Mouse (Mus musculus) lung, embryonic 14.5 days (tissue): ENCODE data around the gene Mki67. TPM values are rescaled to one million over a fixed set of nuclear protein-coding genes. Genes with fewer than 3 reads are reported as not detected.
"Not testable (repeated sequence)": the region's sequence is repeated elsewhere in the genome, so short reads cannot be mapped to it uniquely, and the experiment has no call there.

Source experiments
- ATAC-seq: fragments of 200-750 bp; cut with Nextera tagmentation; 2 replicates; pipeline ENCODE4 v1.8.0; 2017; ENCODE audit warnings: mild to moderate bottlenecking, moderate TSS enrichment, moderate library complexity; ENCODE audit not compliant: insufficient read depth
- DNase-seq: peaks from one replicate; pipeline ENCODE4 v3.0.0-alpha.2; 2015
- H3K27ac ChIP-seq: fragments of 300-500 bp; sonication (generic); 2 replicates; pipeline ENCODE4 v1.5.1; 2014; ENCODE audit warnings: low read depth, mild to moderate bottlenecking, moderate library complexity
- H3K27me3 ChIP-seq: fragments of 300-500 bp; sonication (generic); 2 replicates; pipeline ENCODE4 v1.6.1; 2014; ENCODE audit warnings: low read length, control low read depth; ENCODE audit not compliant: insufficient read depth
- H3K36me3 ChIP-seq: fragments of 300-500 bp; sonication (generic); 2 replicates; pipeline ENCODE4 v1.6.1; 2014; ENCODE audit warnings: control low read depth; ENCODE audit not compliant: insufficient read depth
- H3K4me1 ChIP-seq: fragments of 300-500 bp; sonication (generic); 2 replicates; pipeline ENCODE4 v1.6.1; 2014; ENCODE audit warnings: antibody characterized with exemption, control low read depth; ENCODE audit not compliant: insufficient read depth
- H3K4me2 ChIP-seq: fragments of 300-500 bp; sonication (generic); 2 replicates; pipeline ENCODE4 v1.6.1; 2014; ENCODE audit warnings: mild to moderate bottlenecking
- H3K4me3 ChIP-seq: fragments of 300-500 bp; sonication (generic); 2 replicates; pipeline ENCODE4 v1.5.1; 2014; ENCODE audit warnings: low read depth, low read length
- H3K9ac ChIP-seq: fragments of 300-500 bp; sonication (generic); 2 replicates; pipeline ENCODE4 v1.6.1; 2014
- H3K9me3 ChIP-seq: fragments of 300-500 bp; sonication (generic); 2 replicates; pipeline ENCODE4 v1.6.1; 2016; ENCODE audit warnings: low read depth, low read length, control low read depth
- CTCF ChIP-seq: IDR thresholded peaks from 2 replicates; pipeline ENCODE4 v1.5.1; 2016; ENCODE audit warnings: antibody characterized with exemption, low read depth
- WGBS: fragments of 180-500 bp; shearing (Covaris S2); extraction: QIAGEN DNeasy Blood & Tissue Kit; methylation state at CpG from one replicate; pipeline ENCODE4 v1.1.7; 2014; 5-methylcytosine and 5-hydroxymethylcytosine counted together
- polyA plus RNA-seq: library from polyadenylated mRNA; unstranded; fragments of >200 nt; fragmentation: Nextera tagmentation; extraction: Ambion mirVana; gene quantifications from 2 replicates; pipeline ENCODE4 v1.2.1, GENCODE M21; 2014

Mki67 gene
- polyA plus RNA-seq, 1 experiment from 2014 or later, result 80.7 TPM

DNA sequence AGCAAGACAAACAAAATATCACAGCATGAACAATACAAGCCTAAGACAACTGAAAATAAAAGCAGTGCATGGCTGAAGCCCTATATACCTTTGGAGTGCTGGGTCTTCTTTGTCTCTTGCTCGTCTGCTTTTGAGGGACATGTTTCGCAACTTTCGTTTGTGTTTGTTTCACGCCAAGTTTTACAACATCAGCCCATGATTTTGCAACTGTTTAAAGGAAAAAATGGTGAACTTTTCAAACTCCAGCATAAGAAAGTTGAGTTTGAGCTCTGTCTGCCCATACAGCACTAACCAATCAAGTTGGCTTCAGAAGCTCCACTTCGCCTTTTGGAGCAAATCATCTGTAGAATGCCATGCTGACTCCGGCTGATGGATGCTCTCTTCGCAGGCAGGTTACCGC, 11.9 kb downstream of the Mki67 start:
- H3K4me2 ChIP-seq, result no peak overlapping the region
- no peak for ATAC-seq
- 88% methylated on average over 8 of the region's 8 CpGs for WGBS
- H3K4me1 ChIP-seq, result 0 out of 2 replicates have a peak, but pooled peaks cover 7% of the 10 kb centered on the region
- no peaks in the 10 kb centered on the region for H3K9me3 ChIP-seq
- H3K9ac ChIP-seq, result no peak overlapping the region
- H3K27me3 ChIP-seq, result no peaks in the 10 kb centered on the region
- H3K4me3 ChIP-seq, result no peak overlapping the region
- H3K36me3 ChIP-seq, result peaks cover 98% of the 10 kb centered on the region
- DNase-seq, result no peak
- H3K27ac ChIP-seq, result no peak overlapping the region
- no peak for TF ChIP-seq CTCF

DNA sequence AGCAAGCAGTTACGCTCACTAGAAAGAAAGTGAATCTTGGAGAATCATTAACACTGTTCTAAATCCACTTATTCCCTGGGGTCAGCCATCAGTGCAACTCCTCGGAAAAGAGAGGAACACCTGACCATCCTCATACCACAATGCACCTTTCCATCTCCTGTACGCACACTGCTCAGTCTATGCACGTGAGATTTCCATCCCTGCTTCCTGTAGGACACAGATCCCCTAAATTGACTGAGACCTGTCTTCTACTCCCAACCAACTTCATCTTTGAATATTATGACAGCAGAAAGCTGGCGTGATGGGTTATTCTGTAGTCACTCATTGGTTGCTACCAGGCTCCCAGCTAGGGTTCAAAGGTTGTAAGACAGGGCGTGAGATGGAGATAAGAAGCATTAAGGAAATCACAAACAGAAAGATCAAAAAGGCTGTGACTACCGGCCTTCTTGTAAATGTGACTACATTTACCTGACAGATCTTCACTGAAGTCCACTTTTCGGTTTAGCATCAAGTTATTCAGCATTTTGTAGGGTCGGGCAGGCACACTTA, 12.5 kb downstream of the Mki67 start:
- 77% methylated on average over 9 of the region's 9 CpGs for WGBS
- Histone ChIP-seq H3K4me3 (no peak overlapping the region), H3K9ac (no peak overlapping the region), H3K27me3 (no peaks in the 10 kb centered on the region), H3K36me3 (peaks cover 98% of the 10 kb centered on the region), H3K4me1 (0 out of 2 replicates have a peak, but pooled peaks cover 7% of the 10 kb centered on the region), H3K9me3 (no peaks in the 10 kb centered on the region), H3K4me2 (no peak overlapping the region), H3K27ac (no peak overlapping the region)
- DNase-seq, result no peak
- TF ChIP-seq CTCF, result no peak
- ATAC-seq, result no peak

DNA sequence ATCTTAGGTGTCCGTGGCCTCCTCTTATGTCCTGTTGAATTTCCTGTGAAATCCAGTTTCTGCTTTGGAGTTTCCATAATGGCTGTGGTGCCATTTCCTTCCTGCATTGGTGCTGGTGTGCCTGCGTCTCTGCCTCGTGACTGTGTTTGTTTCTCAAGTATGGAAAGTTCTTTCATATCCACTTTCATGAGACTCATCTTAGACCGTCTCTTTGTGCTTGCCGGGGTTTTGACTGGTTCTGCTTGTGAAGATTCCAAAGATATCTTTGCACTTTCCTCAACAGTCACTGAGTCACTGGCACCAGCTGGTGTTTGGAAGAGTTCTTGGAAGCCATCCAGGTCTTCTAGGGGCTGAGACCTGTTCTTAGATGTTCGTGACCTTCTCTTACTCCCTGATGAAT, 16.8 kb downstream of the Mki67 start:
- DNase-seq, result peak; percentile 44
- 52% methylated on average over 6 of the region's 6 CpGs for WGBS
- H3K4me2 ChIP-seq, H3K4me3 ChIP-seq, ATAC-seq, H3K9ac ChIP-seq, H3K27ac ChIP-seq, H3K27me3 ChIP-seq, H3K9me3 ChIP-seq: not testable (repeated sequence)
- peaks cover 98% of the 10 kb centered on the region for H3K36me3 ChIP-seq
- H3K4me1 ChIP-seq, result 0 out of 2 replicates have a peak, but pooled peaks cover 11% of the 10 kb centered on the region

DNA sequence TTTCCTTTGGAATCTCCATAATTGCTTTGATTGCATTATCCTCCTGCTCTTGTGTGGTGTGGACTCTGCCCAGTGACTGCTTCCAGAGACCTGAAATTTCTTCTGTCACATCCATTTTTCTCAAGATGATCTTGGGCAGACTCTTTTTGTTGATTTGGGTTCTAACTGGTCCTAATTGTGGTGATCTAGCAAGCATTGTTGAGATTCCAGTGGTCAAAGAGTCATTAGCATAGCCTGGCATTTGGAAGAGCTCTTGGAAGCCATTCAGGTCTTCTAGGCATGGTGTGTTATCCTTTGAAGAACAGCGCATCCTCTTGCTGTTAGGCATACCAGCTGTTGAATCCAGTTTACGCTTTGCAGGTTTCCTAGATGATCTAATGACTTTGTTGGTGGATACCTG, 17.8 kb downstream of the Mki67 start:
- WGBS, result 94% methylated on average over 2 of the region's 2 CpGs
- no peak overlapping the region for H3K27ac ChIP-seq
- TF ChIP-seq CTCF, result no peak
- no peak for ATAC-seq
- H3K9ac ChIP-seq, result no peak overlapping the region
- no peak for DNase-seq
- H3K4me2 ChIP-seq, result no peak overlapping the region
- 0 out of 2 replicates have a peak, but pooled peaks cover 11% of the 10 kb centered on the region for H3K4me1 ChIP-seq
- no peaks in the 10 kb centered on the region for H3K27me3 ChIP-seq
- H3K36me3 ChIP-seq, result peaks cover 96% of the 10 kb centered on the region
- no peaks in the 10 kb centered on the region for H3K9me3 ChIP-seq
- no peak overlapping the region for H3K4me3 ChIP-seq

DNA sequence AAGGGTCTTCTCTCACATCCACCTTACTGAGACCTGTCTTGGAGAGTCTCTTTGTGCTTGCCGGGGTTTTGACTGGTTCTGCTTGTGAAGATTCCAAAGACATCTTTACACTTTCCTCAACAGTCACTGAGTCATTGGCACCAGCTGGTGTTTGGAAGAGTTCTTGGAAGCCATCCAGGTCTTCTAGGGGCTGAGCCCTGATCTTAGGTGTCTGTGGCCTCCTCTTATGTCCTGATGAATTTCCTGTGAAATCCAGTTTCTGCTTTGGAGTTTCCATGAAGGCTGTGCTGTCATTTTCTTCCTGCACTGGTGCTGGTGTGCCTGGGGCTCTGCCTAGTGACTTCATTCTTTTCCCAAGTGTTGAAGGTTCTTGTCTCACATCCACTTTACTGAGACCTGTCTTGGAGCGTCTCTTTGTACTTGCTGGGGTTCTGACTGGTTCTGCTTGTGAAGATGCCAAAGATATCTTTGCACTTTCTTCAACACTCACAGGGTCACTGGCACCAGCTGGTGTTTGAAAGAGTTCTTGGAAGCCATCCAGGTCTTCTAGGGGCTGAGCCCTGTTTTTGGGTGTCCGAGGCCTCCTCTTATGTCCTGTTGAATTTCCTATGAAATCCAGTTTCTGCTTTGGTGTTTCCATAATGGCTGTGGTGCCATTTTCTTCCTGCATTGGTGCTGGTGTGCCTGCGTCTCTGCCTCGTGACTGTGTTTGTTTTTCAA, 19.0 kb downstream of the Mki67 start:
- not testable (repeated sequence) for H3K9me3 ChIP-seq, H3K9ac ChIP-seq, H3K4me3 ChIP-seq, H3K4me2 ChIP-seq, H3K27me3 ChIP-seq
- Histone ChIP-seq H3K36me3 (peaks cover 97% of the 10 kb centered on the region), H3K4me1 (0 out of 2 replicates have a peak, but pooled peaks cover 11% of the 10 kb centered on the region), H3K27ac (0 out of 2 replicates have a peak overlapping the region, but pooled peaks have one; percentile 22)
- 55% methylated on average over 5 of the region's 5 CpGs for WGBS
- DNase-seq (peak; percentile 74), ATAC-seq (peak; percentile 44; the same call in 1 of the 2 replicates)

DNA sequence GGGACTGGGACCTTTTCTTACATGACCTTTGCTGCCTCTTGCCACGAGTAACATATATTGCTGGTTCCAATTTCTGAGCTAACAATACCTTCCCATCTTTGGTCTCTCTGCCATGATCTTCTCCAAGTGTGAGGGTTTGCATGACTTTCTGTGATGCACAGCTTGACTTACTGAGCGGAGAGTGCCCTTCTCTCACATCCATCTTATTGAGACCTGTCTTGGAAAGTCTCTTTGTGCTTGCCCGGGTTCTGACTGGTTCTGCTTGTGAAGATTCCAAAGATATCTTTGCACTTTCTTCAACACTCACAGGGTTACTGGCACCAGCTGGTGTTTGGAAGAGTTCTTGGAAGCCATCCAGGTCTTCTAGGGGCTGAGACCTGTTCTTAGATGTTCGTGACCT, 20.0 kb downstream of the Mki67 start:
- Histone ChIP-seq H3K4me3 (no peak overlapping the region), H3K9ac (no peak overlapping the region), H3K4me1 (0 out of 2 replicates have a peak, but pooled peaks cover 11% of the 10 kb centered on the region), H3K4me2 (no peak overlapping the region), H3K27me3 (no peaks in the 10 kb centered on the region), H3K27ac (no peak overlapping the region), H3K9me3 (no peaks in the 10 kb centered on the region), H3K36me3 (peaks cover 97% of the 10 kb centered on the region)
- 62% methylated on average over 4 of the region's 4 CpGs for WGBS
- ATAC-seq, result no peak
- no peak for TF ChIP-seq CTCF
- DNase-seq, result no peak

DNA sequence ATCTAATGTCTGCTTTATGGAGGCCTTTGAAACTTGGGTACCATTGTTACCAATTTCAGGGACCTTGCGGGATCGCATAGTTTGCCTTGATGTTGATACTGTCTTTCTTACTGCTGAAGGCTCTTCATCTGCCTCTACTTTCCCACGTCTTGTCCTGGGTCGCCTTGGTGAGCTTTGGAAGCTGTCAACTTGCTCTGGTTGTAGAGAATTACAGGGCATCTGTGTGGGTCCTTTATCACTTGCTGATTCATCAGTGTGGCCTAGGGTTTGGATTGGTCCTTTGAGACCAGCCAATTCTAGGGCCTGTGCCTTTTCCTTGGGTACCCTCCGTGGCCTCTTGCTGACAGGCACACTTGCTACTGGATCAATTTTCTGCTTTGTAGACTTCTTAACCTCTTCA, 21.4 kb downstream of the Mki67 start:
- TF ChIP-seq CTCF, result no peak
- Histone ChIP-seq H3K9me3 (no peaks in the 10 kb centered on the region), H3K36me3 (peaks cover 98% of the 10 kb centered on the region), H3K4me1 (0 out of 2 replicates have a peak, but pooled peaks cover 6% of the 10 kb centered on the region), H3K27me3 (no peaks in the 10 kb centered on the region), H3K27ac (no peak overlapping the region), H3K4me3 (no peak overlapping the region), H3K9ac (no peak overlapping the region), H3K4me2 (no peak overlapping the region)
- 91% methylated on average over 5 of the region's 5 CpGs for WGBS
- ATAC-seq (no peak), DNase-seq (no peak)
